Mouse (Mus musculus) bone marrow macrophage, adult 2 months (primary cell): ENCODE measurements around the gene Mif. TPM values are rescaled to one million over a fixed set of nuclear protein-coding genes. Genes with fewer than 3 reads are reported as not detected.
A peak's percentile ranks its signal among the peaks of the same experiment; 100 is the strongest.

Source experiments
- H3K27ac ChIP-seq: 2 replicates; pipeline ENCODE4 v1.5.1; 2012; ENCODE audit warnings: low read depth, low read length; ENCODE audit not compliant: insufficient read depth
- H3K4me1 ChIP-seq: 2 replicates; pipeline ENCODE4 v1.6.1; 2012; ENCODE audit warnings: low read length; ENCODE audit not compliant: control insufficient read depth, insufficient read depth
- H3K4me3 ChIP-seq: 2 replicates; pipeline ENCODE4 v1.5.1; 2012; ENCODE audit warnings: mild to moderate bottlenecking, low read length, moderate library complexity; ENCODE audit not compliant: insufficient read depth
- CTCF ChIP-seq: IDR thresholded peaks from 2 replicates; pipeline ENCODE4 v1.5.1; 2012; ENCODE audit warnings: low read depth, mild to moderate bottlenecking, low read length, moderate library complexity
- POLR2A ChIP-seq: IDR thresholded peaks from 2 replicates; pipeline ENCODE4 v1.6.1; 2012; ENCODE audit warnings: mild to moderate bottlenecking, low read depth, low read length, borderline replicate concordance
- polyA plus RNA-seq: library from polyadenylated mRNA; stranded (reverse); fragments of >200 nt; gene quantifications from 2 replicates; pipeline ENCODE4 v1.2.4, GENCODE M21; 2012; ENCODE audit not compliant: missing spikeins, insufficient read depth, insufficient read length

The Mif gene
- polyA plus RNA-seq, 1 experiment = 195 TPM

GRCm38 (mm10) chr10:75839092-75839491 lies 20.9 kb downstream of the Mif start:
- Histone ChIP-seq H3K4me3 (no peak overlapping the region), H3K27ac (no peak overlapping the region), H3K4me1 (peaks cover 8% of the 10 kb centered on the region)
- no peak for TF ChIP-seq CTCF
- TF ChIP-seq POLR2A = no peak

- Histone ChIP-seq H3K4me3 (peak within 1 kb of the TSS; percentile 80), H3K4me1 (peaks cover 10% of the 10 kb centered on the region), H3K27ac (peak within 1 kb of the TSS; percentile 98)
- TF ChIP-seq CTCF (no peak), POLR2A (no peak)
Observed at GRCm38 (mm10) chr10:75837248-75837759, 22.7 kb downstream of the Mif start, which contains the start of gene Gstt2. TSS of gene Gstt2 (minus strand) at chr10:75837424.

GRCm38 (mm10) chr10:75835761-75836531 lies 24.1 kb downstream of the Mif start:
- no peak for TF ChIP-seq CTCF
- TF ChIP-seq POLR2A = no peak
- H3K4me1 ChIP-seq = peaks cover 11% of the 10 kb centered on the region
- H3K4me3 ChIP-seq = peak overlapping the region; percentile 78
- H3K27ac ChIP-seq = peak overlapping the region; percentile 98

- peaks cover 12% of the 10 kb centered on the region for H3K4me1 ChIP-seq
- H3K27ac ChIP-seq = peak overlapping the region; percentile 98
- peak overlapping the region; percentile 78 for H3K4me3 ChIP-seq
- TF ChIP-seq CTCF (no peak), POLR2A (no peak)
Observed at GRCm38 (mm10) chr10:75835307-75835706, 24.7 kb downstream of the Mif start.

- Histone ChIP-seq H3K4me1 (peaks cover 17% of the 10 kb centered on the region), H3K27ac (peak overlapping the region; percentile 98), H3K4me3 (peak overlapping the region; percentile 78)
- TF ChIP-seq POLR2A (no peak), CTCF (no peak)
Observed at GRCm38 (mm10) chr10:75834721-75835120, 25.3 kb downstream of the Mif start.

- H3K4me3 ChIP-seq = peak overlapping the region; percentile 78
- peak overlapping the region; percentile 98 for H3K27ac ChIP-seq
Observed at GRCm38 (mm10) chr10:75834250-75834649, 25.8 kb downstream of the Mif start.

GRCm38 (mm10) chr10:75833456-75834080 lies 26.5 kb downstream of the Mif start:
- Histone ChIP-seq H3K27ac (no peak overlapping the region), H3K4me3 (no peak overlapping the region; the same call in 1 of the 2 replicates), H3K4me1 (peaks cover 27% of the 10 kb centered on the region)
- TF ChIP-seq CTCF (no peak), POLR2A (no peak)

More at GRCm38 (mm10) chr10:75834250-75834649, 25.8 kb downstream of the Mif start:
- peaks cover 21% of the 10 kb centered on the region for H3K4me1 ChIP-seq
- no peak for TF ChIP-seq CTCF
- no peak for TF ChIP-seq POLR2A

GRCm38 (mm10) chr10:75832272-75832895 lies 27.7 kb downstream of the Mif start:
- TF ChIP-seq POLR2A = no peak
- TF ChIP-seq CTCF = peak; percentile 85
- H3K4me3 ChIP-seq = no peak overlapping the region
- no peak overlapping the region for H3K27ac ChIP-seq

GRCm38 (mm10) chr10:75830275-75830670 lies 29.8 kb downstream of the Mif start:
- no peak overlapping the region for H3K4me3 ChIP-seq
- TF ChIP-seq CTCF (no peak), POLR2A (no peak)
- H3K4me1 ChIP-seq = peaks cover 36% of the 10 kb centered on the region
- no peak overlapping the region for H3K27ac ChIP-seq

More at GRCm38 (mm10) chr10:75832272-75832895, 27.7 kb downstream of the Mif start:
- H3K4me1 ChIP-seq = peaks cover 31% of the 10 kb centered on the region
